Mouse (Mus musculus) hindbrain, embryonic 13.5 days (tissue): ENCODE results near the gene Tango6. TPM values are rescaled to one million over a fixed set of nuclear protein-coding genes. Genes with fewer than 3 reads are reported as not detected.

Source experiments
- ATAC-seq: fragments of 200-750 bp; cut with Nextera tagmentation; 2 replicates; pipeline ENCODE4 v1.8.0; 2017; ENCODE audit warnings: moderate TSS enrichment; ENCODE audit not compliant: low FRiP score
- H3K27ac ChIP-seq: fragments of 300-500 bp; sonication (generic); 2 replicates; pipeline ENCODE4 v1.5.1; 2015; ENCODE audit warnings: inconsistent platforms, mild to moderate bottlenecking, moderate library complexity
- H3K27me3 ChIP-seq: fragments of 300-500 bp; sonication (generic); 2 replicates; pipeline ENCODE4 v1.6.1; 2015; ENCODE audit warnings: mild to moderate bottlenecking, inconsistent platforms
- H3K36me3 ChIP-seq: fragments of 300-500 bp; sonication (generic); 2 replicates; pipeline ENCODE4 v1.6.1; 2015; ENCODE audit warnings: mild to moderate bottlenecking, inconsistent platforms
- H3K4me1 ChIP-seq: fragments of 300-500 bp; sonication (generic); replicated peaks from 2 replicates; pipeline ENCODE4 v1.6.1; 2015; ENCODE audit warnings: inconsistent platforms
- H3K4me2 ChIP-seq: fragments of 300-500 bp; sonication (generic); 2 replicates; pipeline ENCODE4 v1.6.1; 2015; ENCODE audit warnings: inconsistent platforms, mild to moderate bottlenecking, moderate library complexity
- H3K4me3 ChIP-seq: fragments of 300-500 bp; sonication (generic); 2 replicates; pipeline ENCODE4 v1.5.1; 2015; ENCODE audit warnings: mild to moderate bottlenecking, inconsistent platforms
- H3K9ac ChIP-seq: fragments of 300-500 bp; sonication (generic); 2 replicates; pipeline ENCODE4 v1.6.1; 2015; ENCODE audit warnings: mild to moderate bottlenecking, inconsistent platforms
- H3K9me3 ChIP-seq: fragments of 300-500 bp; sonication (generic); 2 replicates; pipeline ENCODE4 v1.6.1; 2016; ENCODE audit warnings: inconsistent platforms
- WGBS: fragments of 180-500 bp; shearing (Covaris S2); methylation state at CpG from one replicate; pipeline ENCODE4 v1.1.7; 2015; 5-methylcytosine and 5-hydroxymethylcytosine counted together
- polyA plus RNA-seq: library from polyadenylated mRNA; unstranded; fragments of >200 nt; fragmentation: Nextera tagmentation; extraction: Ambion mirVana; gene quantifications from 2 replicates; pipeline ENCODE4 v1.2.1, GENCODE M21; 2015

Tango6 gene
- 6.6 and 7.2 TPM in 2 replicates for polyA plus RNA-seq

GRCm38 (mm10) chr8:106682971-106683668 lies at the start of gene Tango6:
Gene Tango6, plus strand, starts transcription at chr8:106683068.
- Histone ChIP-seq H3K4me2 (peak within 1 kb of the TSS; percentile 56), H3K9ac (peak within 1 kb of the TSS; percentile 83), H3K9me3 (no peaks in the 10 kb centered on the region), H3K4me1 (no peaks in the 10 kb centered on the region), H3K4me3 (peak within 1 kb of the TSS; percentile 63), H3K27ac (peak within 1 kb of the TSS; percentile 94), H3K36me3 (no peaks in the 10 kb centered on the region), H3K27me3 (no peaks in the 10 kb centered on the region)
- WGBS = under 1% methylated on average over 50 of the region's 50 CpGs
- ATAC-seq = peak; percentile 96

- H3K36me3 ChIP-seq = no peaks in the 10 kb centered on the region
- H3K9me3 ChIP-seq = no peaks in the 10 kb centered on the region
- H3K27ac ChIP-seq = no peak overlapping the region
- no peak overlapping the region for H3K4me3 ChIP-seq
- no peak overlapping the region for H3K4me2 ChIP-seq
- H3K9ac ChIP-seq = no peak overlapping the region
- peaks cover 3% of the 10 kb centered on the region; the same call in 1 of the 2 replicates for H3K4me1 ChIP-seq
- ATAC-seq = no peak
- WGBS = 72% methylated on average over 17 of the region's 17 CpGs
- H3K27me3 ChIP-seq = 0 out of 2 replicates have a peak, but pooled peaks cover 2% of the 10 kb centered on the region
Observed at GRCm38 (mm10) chr8:106633361-106634158, 49.3 kb upstream of the Tango6 start.

DNA sequence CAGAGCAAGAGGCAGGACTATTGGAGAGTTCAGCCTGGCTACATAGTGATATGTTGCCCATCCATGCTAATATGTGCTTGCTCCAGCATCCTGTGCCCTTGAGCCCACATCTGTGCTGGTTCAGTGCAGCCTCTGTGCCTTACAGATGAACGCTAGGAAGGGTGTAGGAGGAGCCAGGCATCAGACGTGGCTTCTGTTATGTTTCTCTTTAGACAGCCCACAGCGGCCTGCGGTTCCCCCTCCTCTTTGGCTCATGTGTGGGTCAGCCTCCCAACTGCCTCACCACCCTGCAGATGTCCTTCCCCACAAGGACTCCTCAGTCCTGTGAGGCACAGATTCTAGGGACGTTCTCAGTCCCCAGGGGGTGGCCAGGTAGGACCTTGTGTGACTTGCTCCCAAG lies 47.6 kb upstream of the Tango6 start:
- 0 out of 2 replicates have a peak, but pooled peaks cover 2% of the 10 kb centered on the region for H3K27me3 ChIP-seq
- no peak overlapping the region for H3K9ac ChIP-seq
- no peaks in the 10 kb centered on the region for H3K36me3 ChIP-seq
- no peak overlapping the region for H3K4me2 ChIP-seq
- peaks cover 3% of the 10 kb centered on the region; the same call in 1 of the 2 replicates for H3K4me1 ChIP-seq
- H3K4me3 ChIP-seq = no peak overlapping the region
- 36% methylated on average over 5 of the region's 5 CpGs for WGBS
- no peaks in the 10 kb centered on the region for H3K9me3 ChIP-seq
- H3K27ac ChIP-seq = no peak overlapping the region
- no peak for ATAC-seq

DNA sequence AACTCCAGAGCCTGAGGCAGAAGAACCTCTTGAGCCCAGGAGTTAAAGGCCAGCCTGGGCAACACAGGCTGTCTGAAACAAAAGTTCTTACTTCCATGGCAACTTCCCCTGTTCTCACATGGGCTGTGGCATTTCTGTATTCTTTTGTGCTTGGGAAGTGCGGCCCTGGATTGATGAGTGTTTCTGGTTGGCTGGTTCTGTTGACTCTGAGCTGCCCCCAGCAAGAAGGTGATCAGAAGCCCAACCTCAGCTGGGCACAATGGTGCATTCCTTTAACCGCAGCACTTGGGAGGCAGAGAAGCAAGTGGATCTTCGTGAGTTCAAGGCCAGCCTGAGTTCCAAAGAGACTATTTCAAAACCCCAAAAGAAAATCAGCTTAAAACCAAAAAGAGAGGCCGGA lies 45.4 kb upstream of the Tango6 start:
- Histone ChIP-seq H3K4me3 (no peak overlapping the region), H3K4me2 (no peak overlapping the region), H3K27me3 (0 out of 2 replicates have a peak, but pooled peaks cover 2% of the 10 kb centered on the region), H3K9me3 (no peaks in the 10 kb centered on the region), H3K9ac (no peak overlapping the region), H3K27ac (no peak overlapping the region), H3K4me1 (peaks cover 3% of the 10 kb centered on the region; the same call in 1 of the 2 replicates), H3K36me3 (no peaks in the 10 kb centered on the region)
- WGBS = 60% methylated on average over 4 of the region's 4 CpGs
- ATAC-seq = no peak

DNA sequence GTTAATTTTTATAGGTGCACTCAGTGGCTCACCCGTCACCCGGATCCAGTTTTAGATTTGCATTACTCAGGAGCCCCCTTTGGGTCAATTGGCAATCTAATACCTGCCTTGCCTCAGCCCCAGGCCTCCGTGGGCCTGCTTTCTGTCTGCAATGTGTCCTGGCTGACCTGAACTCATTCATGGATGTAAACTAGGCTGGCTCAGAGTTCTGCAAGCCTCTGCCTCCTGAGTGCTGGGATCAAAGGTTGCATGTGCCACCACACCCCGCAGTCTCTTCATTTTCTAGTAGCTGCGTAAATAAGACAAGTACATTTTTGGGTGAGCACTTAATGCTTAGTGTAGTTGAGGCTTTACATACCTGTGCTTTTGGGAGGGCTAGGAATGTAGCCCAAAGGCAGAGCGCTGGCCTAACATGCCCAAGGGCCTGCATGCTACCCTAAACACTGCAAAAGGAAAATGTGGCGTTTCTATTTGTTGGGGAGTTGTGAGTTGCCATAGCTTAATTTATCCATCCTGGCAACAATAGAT lies 44.0 kb upstream of the Tango6 start:
- no peak for ATAC-seq
- no peak overlapping the region for H3K4me3 ChIP-seq
- WGBS = 94% methylated on average over 7 of the region's 7 CpGs
- no peaks in the 10 kb centered on the region for H3K36me3 ChIP-seq
- H3K4me1 ChIP-seq = no peaks in the 10 kb centered on the region
- no peak overlapping the region for H3K27ac ChIP-seq
- no peak overlapping the region for H3K9ac ChIP-seq
- no peak overlapping the region for H3K4me2 ChIP-seq
- H3K9me3 ChIP-seq = no peaks in the 10 kb centered on the region
- no peaks in the 10 kb centered on the region for H3K27me3 ChIP-seq

GRCm38 (mm10) chr8:106640212-106640611 lies 42.7 kb upstream of the Tango6 start:
- no peaks in the 10 kb centered on the region for H3K4me1 ChIP-seq
- H3K9ac ChIP-seq = no peak overlapping the region
- no peak overlapping the region for H3K4me3 ChIP-seq
- H3K27ac ChIP-seq = no peak overlapping the region
- H3K9me3 ChIP-seq = no peaks in the 10 kb centered on the region
- no peak for ATAC-seq
- H3K4me2 ChIP-seq = no peak overlapping the region
- H3K27me3 ChIP-seq = no peaks in the 10 kb centered on the region
- WGBS = 87% methylated on average over 7 of the region's 7 CpGs
- H3K36me3 ChIP-seq = no peaks in the 10 kb centered on the region

DNA sequence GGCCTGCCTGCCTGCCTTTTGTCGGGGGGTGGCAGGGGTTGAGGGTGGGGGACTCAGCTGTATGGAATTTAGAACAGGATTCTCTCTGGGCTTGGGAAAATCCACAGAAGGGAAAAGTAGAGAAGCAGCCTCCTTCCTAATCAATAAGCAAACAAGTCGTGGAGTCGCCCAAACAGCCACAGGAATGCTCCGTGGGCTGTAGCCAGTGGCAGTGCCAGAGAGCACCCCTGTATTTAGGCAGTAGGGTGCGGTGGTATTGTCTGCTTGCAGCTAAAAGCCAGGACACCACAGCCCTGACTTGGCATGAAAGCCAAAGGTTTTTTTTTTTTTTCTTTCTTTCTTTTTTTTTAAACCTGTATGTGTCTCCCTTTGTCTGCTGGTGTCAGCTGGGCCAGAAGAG lies 41.9 kb upstream of the Tango6 start:
- Histone ChIP-seq H3K4me2 (no peak overlapping the region), H3K36me3 (no peaks in the 10 kb centered on the region), H3K27me3 (no peaks in the 10 kb centered on the region), H3K4me1 (no peaks in the 10 kb centered on the region), H3K9me3 (no peaks in the 10 kb centered on the region), H3K9ac (no peak overlapping the region), H3K4me3 (no peak overlapping the region), H3K27ac (no peak overlapping the region)
- WGBS = 79% methylated on average over 5 of the region's 5 CpGs
- no peak for ATAC-seq

DNA sequence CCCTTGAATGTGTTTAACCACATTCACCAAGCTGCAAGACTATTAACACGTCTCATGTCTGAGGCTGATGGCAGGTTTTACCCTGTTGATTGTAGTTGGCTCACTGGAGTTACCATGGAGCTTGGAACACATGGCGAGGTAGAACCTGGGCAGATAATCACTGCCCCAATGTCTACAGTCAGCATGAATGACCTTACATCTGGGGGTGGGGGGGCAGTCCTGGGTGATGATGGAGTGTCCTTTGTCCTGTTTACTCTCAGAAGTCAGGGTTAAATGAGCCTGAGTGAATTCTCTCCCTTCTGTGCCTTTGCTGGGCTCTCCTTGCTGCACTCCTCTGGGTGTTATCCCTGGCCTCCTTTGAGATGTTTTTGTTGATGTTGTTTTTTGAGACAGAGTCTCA lies 40.7 kb upstream of the Tango6 start:
- Histone ChIP-seq H3K4me3 (no peak overlapping the region), H3K27me3 (no peaks in the 10 kb centered on the region), H3K9ac (no peak overlapping the region), H3K27ac (no peak overlapping the region), H3K4me2 (no peak overlapping the region), H3K9me3 (no peaks in the 10 kb centered on the region), H3K36me3 (no peaks in the 10 kb centered on the region), H3K4me1 (no peaks in the 10 kb centered on the region)
- WGBS = 62% methylated on average over 2 of the region's 2 CpGs
- no peak for ATAC-seq

GRCm38 (mm10) chr8:106643100-106643499 lies 39.8 kb upstream of the Tango6 start:
- Histone ChIP-seq H3K27ac (no peak overlapping the region), H3K9ac (no peak overlapping the region), H3K9me3 (no peaks in the 10 kb centered on the region), H3K27me3 (no peaks in the 10 kb centered on the region), H3K36me3 (no peaks in the 10 kb centered on the region), H3K4me2 (no peak overlapping the region), H3K4me1 (no peaks in the 10 kb centered on the region), H3K4me3 (no peak overlapping the region)
- ATAC-seq = no peak
- 93% methylated on average over 4 of the region's 4 CpGs for WGBS

DNA sequence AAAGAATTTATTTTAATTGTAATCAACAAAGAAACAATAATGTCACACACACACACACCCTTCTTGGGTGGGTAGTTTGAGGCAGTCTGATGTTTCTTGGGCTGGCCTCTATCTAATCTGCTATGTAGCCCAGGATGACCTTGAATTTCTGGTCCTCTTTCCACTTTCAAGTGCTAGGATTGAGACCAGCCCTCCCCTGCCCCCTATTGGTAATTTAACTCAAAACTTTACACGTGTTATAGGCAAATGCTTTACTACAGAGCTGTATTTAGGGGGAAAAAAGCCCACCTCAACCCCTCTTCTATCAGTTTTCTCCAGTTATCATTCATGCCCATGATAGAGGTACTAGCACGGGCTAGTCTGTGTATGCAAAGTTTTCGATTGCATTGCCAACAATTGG lies 37.9 kb upstream of the Tango6 start:
- no peaks in the 10 kb centered on the region for H3K36me3 ChIP-seq
- no peak for ATAC-seq
- H3K27ac ChIP-seq = no peak overlapping the region
- no peak overlapping the region for H3K4me2 ChIP-seq
- WGBS = 76% methylated on average over 3 of the region's 3 CpGs
- H3K27me3 ChIP-seq = no peaks in the 10 kb centered on the region
- no peaks in the 10 kb centered on the region for H3K9me3 ChIP-seq
- H3K4me1 ChIP-seq = no peaks in the 10 kb centered on the region
- no peak overlapping the region for H3K9ac ChIP-seq
- H3K4me3 ChIP-seq = no peak overlapping the region

GRCm38 (mm10) chr8:106646153-106646552 lies 36.7 kb upstream of the Tango6 start:
- no peak overlapping the region for H3K4me3 ChIP-seq
- no peaks in the 10 kb centered on the region for H3K9me3 ChIP-seq
- H3K4me2 ChIP-seq = no peak overlapping the region
- 96% methylated on average over 2 of the region's 2 CpGs for WGBS
- H3K9ac ChIP-seq = no peak overlapping the region
- no peaks in the 10 kb centered on the region for H3K27me3 ChIP-seq
- no peak overlapping the region for H3K27ac ChIP-seq
- no peaks in the 10 kb centered on the region for H3K36me3 ChIP-seq
- no peak for ATAC-seq
- H3K4me1 ChIP-seq = no peaks in the 10 kb centered on the region

GRCm38 (mm10) chr8:106646731-106647130 lies 36.1 kb upstream of the Tango6 start:
- no peak overlapping the region for H3K4me2 ChIP-seq
- H3K4me3 ChIP-seq = no peak overlapping the region
- H3K9ac ChIP-seq = no peak overlapping the region
- H3K4me1 ChIP-seq = no peaks in the 10 kb centered on the region
- H3K27me3 ChIP-seq = no peaks in the 10 kb centered on the region
- H3K9me3 ChIP-seq = no peaks in the 10 kb centered on the region
- ATAC-seq = no peak
- H3K27ac ChIP-seq = no peak overlapping the region
- no peaks in the 10 kb centered on the region for H3K36me3 ChIP-seq
- WGBS = 91% methylated on average over 5 of the region's 5 CpGs
